Mouse (Mus musculus): ENCODE data around the gene Cd200. TPM values are rescaled to one million over a fixed set of nuclear protein-coding genes. Genes with fewer than 3 reads are reported as not detected.

Gene Cd200
- total RNA-seq, 2 experiments from 2014 or later: not detected

DNA sequence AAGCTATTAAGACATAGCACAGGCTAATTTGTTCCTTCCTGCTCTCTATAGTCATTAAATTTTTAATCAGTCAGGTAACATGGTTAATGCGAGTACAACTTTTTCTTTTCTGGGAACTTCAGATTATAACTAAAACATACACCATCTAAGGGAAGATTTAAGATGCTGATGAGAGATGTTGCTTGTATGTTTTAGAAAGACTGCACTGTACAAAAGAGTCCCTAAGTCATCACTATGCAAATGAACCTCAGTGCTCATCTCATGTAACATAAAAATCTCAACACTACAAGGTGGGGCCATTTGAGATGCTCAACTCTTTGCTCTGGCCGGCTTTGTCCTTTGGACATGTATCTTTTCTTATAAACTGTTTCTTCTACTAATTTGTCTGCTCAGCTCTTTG, 62.5 kb downstream of the Cd200 start:
- no peak for ATAC-seq (replicated peaks; ENCODE audit: poor library complexity, severe bottlenecking)

DNA sequence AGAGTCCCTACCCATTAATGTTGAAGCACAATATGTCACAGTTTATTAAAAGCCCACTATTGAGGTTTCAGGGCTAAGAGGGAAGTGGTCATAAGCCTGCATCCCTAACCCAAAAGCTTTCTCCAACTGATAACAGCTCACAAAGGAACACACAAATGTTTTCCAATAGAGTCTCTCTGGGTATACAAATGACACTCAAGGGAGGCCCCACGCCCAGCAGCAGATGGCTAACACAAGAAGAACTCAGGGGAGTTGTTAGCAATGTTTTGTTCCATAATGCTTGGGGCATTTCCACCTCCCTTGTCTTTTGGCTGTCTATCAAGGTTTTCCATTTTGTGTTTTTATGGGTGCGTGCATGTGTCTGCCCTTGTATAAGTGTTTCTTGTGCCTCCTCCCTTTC, 64.0 kb downstream of the Cd200 start:
- ATAC-seq (replicated peaks; ENCODE audit: poor library complexity, severe bottlenecking): no peak

DNA sequence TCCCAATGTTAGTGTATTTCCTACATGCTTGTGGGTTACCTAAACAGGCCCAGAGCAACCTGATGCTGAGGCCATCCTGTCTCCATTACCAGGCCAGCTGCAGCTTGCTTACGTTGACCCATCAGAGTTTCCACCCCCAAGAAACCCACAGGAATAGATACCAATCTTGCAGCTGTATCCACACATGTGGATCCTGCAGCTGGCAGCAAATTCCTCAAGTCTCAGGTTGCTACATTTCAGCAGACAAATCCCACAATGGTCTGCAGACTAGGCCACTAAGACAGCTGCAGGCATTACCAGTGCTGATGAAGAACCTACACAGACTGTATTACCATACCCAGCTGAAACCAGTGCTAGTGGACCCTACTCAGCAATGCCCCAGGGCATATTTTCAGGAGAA, 72.4 kb downstream of the Cd200 start:
- ATAC-seq (replicated peaks; ENCODE audit: poor library complexity, severe bottlenecking): no peak

DNA sequence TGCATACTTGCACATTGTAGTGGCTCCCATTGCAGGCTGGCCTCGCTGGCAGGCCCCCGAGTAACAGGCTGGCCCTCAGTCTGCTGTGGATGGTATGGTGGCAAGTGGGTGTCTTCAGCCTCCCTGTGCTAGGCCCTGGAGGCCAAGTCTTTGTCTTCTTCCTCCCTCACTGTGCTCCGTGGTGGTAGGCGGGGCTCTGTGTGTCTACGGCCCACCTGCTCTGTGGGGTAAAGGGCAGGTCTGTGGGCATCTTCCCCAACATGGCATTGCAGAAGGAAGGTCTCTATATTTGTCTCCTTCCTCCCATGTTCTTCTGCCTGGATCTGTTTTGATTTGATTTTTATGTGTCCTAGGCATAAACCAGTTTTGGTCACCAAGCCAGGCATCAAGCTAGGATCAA, 74.0 kb downstream of the Cd200 start:
- ATAC-seq (replicated peaks; ENCODE audit: poor library complexity, severe bottlenecking): no peak

DNA sequence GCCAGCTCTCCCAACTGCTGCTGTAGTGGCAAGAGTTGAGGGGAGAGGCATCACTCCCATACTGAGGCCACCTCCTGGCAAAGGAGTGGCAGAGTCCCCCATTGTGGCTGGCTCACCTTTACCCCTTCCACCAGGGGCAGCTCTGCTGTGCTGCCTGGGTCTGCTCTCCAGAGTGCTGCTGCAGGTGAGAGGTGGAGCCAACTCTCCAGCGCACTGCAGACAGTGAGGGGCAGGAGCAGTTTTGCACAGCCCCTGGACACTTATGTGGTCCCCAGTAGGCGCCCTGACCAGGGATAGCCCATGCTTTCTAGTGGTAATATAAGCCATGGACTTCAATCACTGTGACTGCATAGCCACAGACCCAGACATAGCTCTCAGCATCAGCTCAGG, 74.5 kb downstream of the Cd200 start:
- no peak for ATAC-seq (replicated peaks; ENCODE audit: poor library complexity, severe bottlenecking)

DNA sequence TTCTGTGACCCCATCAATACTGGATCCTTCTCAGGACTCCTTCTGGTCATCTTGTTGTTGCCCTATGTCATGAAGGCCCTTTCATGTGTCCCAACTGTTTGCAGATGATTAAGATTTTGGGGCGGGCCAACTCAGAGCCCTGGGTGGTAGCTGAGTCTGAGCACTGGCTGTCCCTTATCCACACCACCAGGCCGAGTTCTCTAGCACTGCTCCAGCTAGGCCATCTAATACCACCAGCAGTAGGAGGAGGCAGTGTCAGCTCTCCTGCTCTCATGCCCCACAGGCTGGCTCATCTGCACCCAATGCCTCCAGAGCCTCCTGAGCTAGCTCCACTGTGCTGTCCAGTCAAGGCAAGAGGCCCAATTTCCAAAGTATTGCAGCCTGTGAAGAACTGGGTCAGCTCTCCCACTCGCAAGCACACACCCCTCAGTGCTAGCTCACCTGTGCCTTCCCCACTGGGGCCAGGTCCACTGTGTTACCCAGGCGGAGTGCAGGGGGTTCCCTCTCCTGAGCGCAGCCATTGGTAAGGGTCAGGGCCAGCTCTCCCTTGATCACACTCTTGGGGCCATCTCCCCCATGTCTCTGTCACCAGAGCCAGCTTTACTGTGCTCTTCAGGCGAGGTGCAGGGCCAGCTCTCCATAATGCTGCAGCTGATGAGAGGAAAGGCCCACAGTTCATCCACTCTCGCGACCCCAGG, 75.0 kb downstream of the Cd200 start:
- ATAC-seq (replicated peaks; ENCODE audit: poor library complexity, severe bottlenecking): no peak

DNA sequence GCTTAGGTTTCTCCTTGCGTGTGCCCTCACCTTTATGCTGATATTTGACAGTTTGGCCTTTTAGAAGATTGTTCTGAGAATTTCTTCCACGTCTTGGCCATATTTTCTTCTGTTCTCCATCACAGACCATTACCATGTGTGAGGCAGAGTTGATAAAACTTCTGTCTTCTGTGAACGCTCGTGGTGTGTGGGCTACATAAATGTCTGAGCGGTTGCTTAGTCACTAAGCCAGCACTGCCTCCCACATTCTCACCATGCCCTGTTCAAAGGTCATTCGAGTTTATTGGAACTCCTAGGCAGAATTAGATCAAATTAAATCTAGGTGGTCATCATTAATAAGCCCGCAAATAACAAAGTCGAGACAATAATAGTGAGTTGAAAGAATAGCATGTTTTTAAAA, 76.3 kb downstream of the Cd200 start:
- ATAC-seq (replicated peaks; ENCODE audit: poor library complexity, severe bottlenecking): no peak

Other genes with a start within 250 kb of the Cd200 start
- 6.1 and 12.1 TPM in 2 replicates for gene Btla, start 184.7 kb downstream of the Cd200 start, total RNA-seq (2014; fragmentation: Nextera tagmentation)
- 4.4 and 5.6 TPM in 2 replicates for gene Btla, start 184.7 kb downstream of the Cd200 start, total RNA-seq (2017)
- gene Gm609, start 83.9 kb upstream of the Cd200 start, total RNA-seq (2014; fragmentation: Nextera tagmentation): not detected in 2 replicates
- gene Gm609, start 83.9 kb upstream of the Cd200 start, total RNA-seq (2017): not detected in 2 replicates
- not detected in 2 replicates for gene Gm17783, start 123.0 kb upstream of the Cd200 start, total RNA-seq (2014; fragmentation: Nextera tagmentation)
- not detected in 2 replicates for gene Gm17783, start 123.0 kb upstream of the Cd200 start, total RNA-seq (2017)
- gene Slc9c1, start 126.3 kb upstream of the Cd200 start, total RNA-seq (2014; fragmentation: Nextera tagmentation): not detected in 2 replicates
- gene Slc9c1, start 126.3 kb upstream of the Cd200 start, total RNA-seq (2017): not detected in 2 replicates
- not detected in 2 replicates for gene Gcsam, start 201.3 kb upstream of the Cd200 start, total RNA-seq (2014; fragmentation: Nextera tagmentation)
- 0.04 TPM in 1 of 2 replicates, not detected in the other for gene Gcsam, start 201.3 kb upstream of the Cd200 start, total RNA-seq (2017)
- gene BC016579, start 245.0 kb upstream of the Cd200 start, total RNA-seq (2014; fragmentation: Nextera tagmentation): 2.7 TPM in 1 of 2 replicates, not detected in the other
- 0.13 and 0.46 TPM in 2 replicates for gene BC016579, start 245.0 kb upstream of the Cd200 start, total RNA-seq (2017)